Mouse (Mus musculus): ENCODE data around the gene Gng5. TPM values are rescaled to one million over a fixed set of nuclear protein-coding genes. Genes with fewer than 3 reads are reported as not detected.
A peak's percentile ranks its signal among the peaks of the same experiment; 100 is the strongest.

Gene Gng5
- 415 and 426 TPM in 2 replicates for polyA plus RNA-seq (2015; fragmentation: Nextera tagmentation; extraction: Ambion mirVana)

GRCm38 (mm10) chr3:146499431-146500002 is at the start of gene Gng5, which contains the start of gene Spata1:
Gene Gng5 (plus strand): TSS chr3:146499807.
Gene Spata1 (minus strand): TSS chr3:146499753.
- peaks cover 28% of the 10 kb centered on the region for H3K4me1 ChIP-seq
- H3K4me3 ChIP-seq, result peak within 1 kb of the TSS; percentile 85
- peak within 1 kb of the TSS; percentile 78 for H3K9ac ChIP-seq (replicated peaks)
- WGBS, result under 1% methylated on average over 69 of the region's 88 CpGs
- H3K9me3 ChIP-seq, result no peaks in the 10 kb centered on the region
- H3K36me3 ChIP-seq, result peaks cover 9% of the 10 kb centered on the region
- H3K27me3 ChIP-seq, result no peaks in the 10 kb centered on the region
- ATAC-seq (replicated peaks), result peak; percentile 91
- H3K27ac ChIP-seq (replicated peaks), result peak within 1 kb of the TSS; percentile 79
- peak within 1 kb of the TSS; percentile 79 for H3K4me2 ChIP-seq (replicated peaks)

GRCm38 (mm10) chr3:146450371-146450841 is 49.2 kb upstream of the Gng5 start:
- H3K4me3 ChIP-seq, result peak overlapping the region; percentile 52
- H3K4me1 ChIP-seq, result peaks cover 9% of the 10 kb centered on the region
- H3K27ac ChIP-seq (replicated peaks), result peak overlapping the region; percentile 63
- no peaks in the 10 kb centered on the region for H3K9me3 ChIP-seq
- peak overlapping the region; percentile 69 for H3K4me2 ChIP-seq (replicated peaks)
- under 1% methylated on average over 29 of the region's 29 CpGs for whole genome bisulfite sequencing
- peaks cover 4% of the 10 kb centered on the region; the same call in 1 of the 2 replicates for H3K36me3 ChIP-seq
- no peaks in the 10 kb centered on the region for H3K27me3 ChIP-seq
- peak overlapping the region; percentile 58 for H3K9ac ChIP-seq (replicated peaks)
- ATAC-seq (replicated peaks), result peak; percentile 99

DNA sequence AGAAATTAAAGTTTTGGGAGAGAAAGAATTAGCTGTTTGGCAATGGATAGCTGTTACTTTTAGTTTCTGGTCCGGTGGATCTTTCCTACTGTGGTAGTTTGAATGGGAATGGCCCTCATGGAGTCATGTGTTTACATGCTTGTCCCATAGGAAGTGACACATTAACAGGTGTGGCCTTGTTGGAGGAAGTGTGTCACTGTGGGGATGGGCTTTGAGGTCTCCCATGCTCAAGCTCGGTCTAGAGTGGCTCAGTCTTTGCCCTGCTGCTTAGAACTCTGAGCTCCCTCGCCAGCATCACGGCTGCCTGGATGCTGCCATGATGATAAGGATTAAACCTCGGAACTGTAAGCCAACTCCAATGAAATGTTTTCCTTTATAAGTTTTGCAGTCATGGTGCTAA is 48.2 kb upstream of the Gng5 start:
- no peaks in the 10 kb centered on the region for H3K36me3 ChIP-seq
- H3K4me3 ChIP-seq, result no peak overlapping the region
- no peaks in the 10 kb centered on the region for H3K9me3 ChIP-seq
- 81% methylated on average over 5 of the region's 5 CpGs for whole genome bisulfite sequencing
- H3K27ac ChIP-seq (replicated peaks), result no peak overlapping the region
- no peak for ATAC-seq (replicated peaks)
- H3K4me1 ChIP-seq, result peaks cover 9% of the 10 kb centered on the region
- H3K4me2 ChIP-seq (replicated peaks), result no peak overlapping the region
- no peaks in the 10 kb centered on the region for H3K27me3 ChIP-seq
- no peak overlapping the region for H3K9ac ChIP-seq (replicated peaks)

DNA sequence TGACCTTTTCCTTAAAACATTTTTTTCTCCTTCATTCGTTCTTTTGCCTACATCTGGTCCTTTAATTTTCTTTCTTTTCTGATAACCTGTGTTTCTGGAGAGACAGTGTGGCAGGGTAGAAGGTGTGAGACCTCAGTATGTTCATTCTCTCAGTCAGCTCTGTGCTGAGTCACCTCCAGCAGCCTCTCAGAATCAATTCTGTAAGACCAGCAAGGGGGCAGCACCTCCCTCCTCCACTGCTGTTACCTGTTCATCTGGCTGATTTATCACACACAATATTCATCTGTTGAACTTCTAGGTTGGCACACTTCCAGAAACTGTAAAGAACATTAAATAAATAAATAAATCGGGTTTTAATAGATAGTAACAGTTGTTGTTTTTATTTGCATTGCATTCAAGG is 36.7 kb upstream of the Gng5 start:
- H3K27ac ChIP-seq (replicated peaks), result no peak overlapping the region
- H3K9ac ChIP-seq (replicated peaks), result no peak overlapping the region
- H3K27me3 ChIP-seq, result no peaks in the 10 kb centered on the region
- H3K4me3 ChIP-seq, result no peak overlapping the region
- no peaks in the 10 kb centered on the region for H3K36me3 ChIP-seq
- WGBS, result 72% methylated on average over 2 of the region's 2 CpGs
- no peaks in the 10 kb centered on the region for H3K9me3 ChIP-seq
- no peak for ATAC-seq (replicated peaks)
- H3K4me1 ChIP-seq, result no peaks in the 10 kb centered on the region
- no peak overlapping the region for H3K4me2 ChIP-seq (replicated peaks)

GRCm38 (mm10) chr3:146469226-146469625 is 30.4 kb upstream of the Gng5 start:
- H3K4me1 ChIP-seq, result no peaks in the 10 kb centered on the region
- no peak for ATAC-seq (replicated peaks)

GRCm38 (mm10) chr3:146472657-146473056 is 26.9 kb upstream of the Gng5 start:
- H3K9ac ChIP-seq (replicated peaks), result no peak overlapping the region
- no peaks in the 10 kb centered on the region for H3K27me3 ChIP-seq
- no peak overlapping the region for H3K27ac ChIP-seq (replicated peaks)
- H3K9me3 ChIP-seq, result no peaks in the 10 kb centered on the region
- no peaks in the 10 kb centered on the region for H3K4me1 ChIP-seq
- WGBS, result 68% methylated on average over 4 of the region's 4 CpGs
- no peak for ATAC-seq (replicated peaks)
- no peak overlapping the region for H3K4me2 ChIP-seq (replicated peaks)
- H3K36me3 ChIP-seq, result no peaks in the 10 kb centered on the region
- no peak overlapping the region for H3K4me3 ChIP-seq

More at GRCm38 (mm10) chr3:146469226-146469625, 30.4 kb upstream of the Gng5 start:
- H3K4me2 ChIP-seq (replicated peaks), result no peak overlapping the region
- H3K36me3 ChIP-seq, result no peaks in the 10 kb centered on the region
- WGBS, result 81% methylated on average over 2 of the region's 2 CpGs
- no peak overlapping the region for H3K9ac ChIP-seq (replicated peaks)
- H3K27me3 ChIP-seq, result no peaks in the 10 kb centered on the region
- H3K4me3 ChIP-seq, result no peak overlapping the region
- H3K9me3 ChIP-seq, result no peaks in the 10 kb centered on the region
- H3K27ac ChIP-seq (replicated peaks), result no peak overlapping the region

- H3K4me3 ChIP-seq, result no peak overlapping the region
- H3K4me2 ChIP-seq (replicated peaks), result no peak overlapping the region
- H3K9ac ChIP-seq (replicated peaks), result no peak overlapping the region
- ATAC-seq (replicated peaks), result no peak
- H3K27me3 ChIP-seq, result no peaks in the 10 kb centered on the region
- no peaks in the 10 kb centered on the region for H3K9me3 ChIP-seq
- no peak overlapping the region for H3K27ac ChIP-seq (replicated peaks)
- no peaks in the 10 kb centered on the region for H3K36me3 ChIP-seq
- no peaks in the 10 kb centered on the region for H3K4me1 ChIP-seq
Observed at GRCm38 (mm10) chr3:146473741-146474140, 25.9 kb upstream of the Gng5 start.

DNA sequence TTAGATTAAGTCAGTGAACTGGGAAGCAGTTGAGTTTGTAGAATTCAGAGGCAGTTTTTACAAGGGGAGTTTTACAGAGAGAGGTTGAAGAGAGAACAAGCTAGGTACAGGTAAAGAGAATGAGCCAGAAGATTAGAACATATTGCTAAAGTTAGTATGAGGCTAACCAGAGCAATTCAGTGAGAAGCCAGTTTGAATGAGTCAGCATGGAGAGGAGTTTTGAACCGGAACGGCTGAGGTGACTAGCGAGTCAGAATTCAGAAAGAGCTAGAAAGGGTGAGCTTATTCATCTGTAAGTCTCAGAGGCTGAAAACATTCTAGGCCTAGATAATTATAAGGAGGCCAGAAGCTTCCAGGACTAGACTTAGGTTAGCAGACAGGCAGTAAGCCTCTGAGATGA is 25.2 kb upstream of the Gng5 start:
- WGBS, result 94% methylated on average over 3 of the region's 3 CpGs
- H3K9me3 ChIP-seq, result no peaks in the 10 kb centered on the region

GRCm38 (mm10) chr3:146482044-146482443 is 17.6 kb upstream of the Gng5 start:
- 73% methylated on average over 2 of the region's 2 CpGs for WGBS
- H3K9me3 ChIP-seq, result no peaks in the 10 kb centered on the region

More for the DNA sequence above, 25.2 kb upstream of the Gng5 start:
- Histone ChIP-seq H3K36me3 (no peaks in the 10 kb centered on the region), H3K27ac (replicated peaks) (no peak overlapping the region), H3K9ac (replicated peaks) (no peak overlapping the region), H3K27me3 (no peaks in the 10 kb centered on the region), H3K4me1 (no peaks in the 10 kb centered on the region), H3K4me2 (replicated peaks) (no peak overlapping the region), H3K4me3 (no peak overlapping the region)
- no peak for ATAC-seq (replicated peaks)

DNA sequence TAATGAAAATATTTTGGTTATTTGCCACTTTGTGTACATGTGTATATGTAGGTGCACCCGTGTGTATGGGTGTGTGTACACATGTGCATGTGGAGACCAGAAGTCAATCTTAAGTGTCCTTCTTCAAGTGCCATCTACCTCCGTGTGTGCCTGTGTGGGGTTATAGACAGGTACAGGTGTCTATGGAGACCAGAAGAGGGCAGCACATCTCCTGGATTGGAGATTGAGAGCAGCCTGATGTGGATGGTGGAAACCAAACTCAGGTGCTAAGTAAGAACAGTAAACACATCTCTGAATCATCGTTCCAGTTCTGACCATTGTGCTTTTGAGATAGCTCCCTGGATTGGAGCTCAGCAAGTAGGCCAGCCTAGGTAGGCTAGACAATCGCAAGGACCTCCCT is 13.1 kb upstream of the Gng5 start:
- no peaks in the 10 kb centered on the region for H3K36me3 ChIP-seq

More at GRCm38 (mm10) chr3:146482044-146482443, 17.6 kb upstream of the Gng5 start:
- no peaks in the 10 kb centered on the region for H3K4me1 ChIP-seq
- no peak overlapping the region for H3K4me2 ChIP-seq (replicated peaks)
- H3K36me3 ChIP-seq, result no peaks in the 10 kb centered on the region
- no peak overlapping the region for H3K9ac ChIP-seq (replicated peaks)
- no peak overlapping the region for H3K4me3 ChIP-seq
- ATAC-seq (replicated peaks), result no peak
- H3K27me3 ChIP-seq, result no peaks in the 10 kb centered on the region
- H3K27ac ChIP-seq (replicated peaks), result no peak overlapping the region

DNA sequence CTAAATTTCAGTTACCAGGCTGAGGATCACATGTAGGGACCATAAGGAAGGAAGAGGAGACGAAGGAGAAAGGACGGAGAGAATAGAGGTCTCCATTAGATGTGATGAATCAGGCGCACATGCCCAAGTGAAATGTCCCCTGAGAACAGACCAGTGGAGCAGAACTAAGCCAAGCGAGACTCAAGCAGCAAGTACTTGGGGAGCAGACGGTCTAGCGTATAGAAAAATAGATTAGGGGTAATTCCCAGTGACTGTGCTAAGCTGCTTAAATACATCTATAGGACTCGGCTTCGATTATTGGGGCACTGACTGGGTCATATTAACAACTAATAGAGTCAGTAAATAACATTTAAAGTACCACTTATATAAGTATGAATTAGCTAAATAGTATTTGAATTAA is 4.7 kb upstream of the Gng5 start:
- H3K9ac ChIP-seq (replicated peaks), result no peak overlapping the region
- ATAC-seq (replicated peaks), result no peak
- WGBS, result 42% methylated on average over 8 of the region's 8 CpGs

More for the DNA sequence above, 13.1 kb upstream of the Gng5 start:
- no peaks in the 10 kb centered on the region for H3K4me1 ChIP-seq
- H3K4me3 ChIP-seq, result no peak overlapping the region
- no peak overlapping the region for H3K9ac ChIP-seq (replicated peaks)
- H3K4me2 ChIP-seq (replicated peaks), result no peak overlapping the region
- H3K9me3 ChIP-seq, result no peaks in the 10 kb centered on the region
- no peaks in the 10 kb centered on the region for H3K27me3 ChIP-seq
- 89% methylated on average over 4 of the region's 4 CpGs for WGBS
- no peak for ATAC-seq (replicated peaks)
- H3K27ac ChIP-seq (replicated peaks), result no peak overlapping the region

DNA sequence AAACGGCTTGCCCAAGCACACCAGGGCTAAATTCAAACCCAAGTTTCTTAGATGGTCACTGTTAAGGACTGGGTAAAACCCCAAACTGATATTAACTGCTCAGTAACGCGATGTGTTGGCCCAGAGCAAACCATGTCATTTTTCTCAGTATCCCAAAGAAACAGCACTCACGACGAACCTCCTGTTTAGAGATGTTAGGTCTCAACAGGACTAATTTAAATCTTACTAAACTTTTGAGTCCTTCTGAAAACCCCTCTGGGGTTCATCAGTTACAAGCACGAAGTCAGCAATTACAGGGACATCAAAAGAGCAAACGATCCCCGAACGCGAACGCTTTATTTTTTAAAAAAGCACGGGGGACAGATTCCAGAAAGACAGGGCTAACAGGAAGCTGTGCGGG is 618 bp upstream of the Gng5 start:
- peak overlapping the region; percentile 62; the same call in 1 of the 2 replicates for H3K27ac ChIP-seq (replicated peaks)
- WGBS, result 3% methylated on average over 13 of the region's 13 CpGs
- ATAC-seq (replicated peaks), result no peak

More for the DNA sequence above, 4.7 kb upstream of the Gng5 start:
- H3K4me2 ChIP-seq (replicated peaks), result no peak overlapping the region
- H3K9me3 ChIP-seq, result no peaks in the 10 kb centered on the region
- H3K36me3 ChIP-seq, result no peaks in the 10 kb centered on the region
- peaks cover 8% of the 10 kb centered on the region; the same call in 1 of the 2 replicates for H3K4me1 ChIP-seq
- H3K27ac ChIP-seq (replicated peaks), result no peak overlapping the region
- no peaks in the 10 kb centered on the region for H3K27me3 ChIP-seq
- no peak overlapping the region for H3K4me3 ChIP-seq

More for the DNA sequence above, 618 bp upstream of the Gng5 start:
- peak overlapping the region; percentile 78 for H3K9ac ChIP-seq (replicated peaks)
- H3K4me3 ChIP-seq, result peak overlapping the region; percentile 85
- no peaks in the 10 kb centered on the region for H3K9me3 ChIP-seq
- peak overlapping the region; percentile 79 for H3K4me2 ChIP-seq (replicated peaks)
- no peaks in the 10 kb centered on the region for H3K27me3 ChIP-seq
- peaks cover 6% of the 10 kb centered on the region for H3K36me3 ChIP-seq
- H3K4me1 ChIP-seq, result peaks cover 28% of the 10 kb centered on the region

All from forebrain, embryonic 15.5 days (tissue).